Mouse (Mus musculus): ENCODE measurements around the gene Krt25. TPM values are rescaled to one million over a fixed set of nuclear protein-coding genes. Genes with fewer than 3 reads are reported as not detected.

Krt25 gene
- polyA plus RNA-seq (2015; fragmentation: Nextera tagmentation; extraction: Ambion mirVana) = 0.12 and 0.34 TPM in 2 replicates

DNA sequence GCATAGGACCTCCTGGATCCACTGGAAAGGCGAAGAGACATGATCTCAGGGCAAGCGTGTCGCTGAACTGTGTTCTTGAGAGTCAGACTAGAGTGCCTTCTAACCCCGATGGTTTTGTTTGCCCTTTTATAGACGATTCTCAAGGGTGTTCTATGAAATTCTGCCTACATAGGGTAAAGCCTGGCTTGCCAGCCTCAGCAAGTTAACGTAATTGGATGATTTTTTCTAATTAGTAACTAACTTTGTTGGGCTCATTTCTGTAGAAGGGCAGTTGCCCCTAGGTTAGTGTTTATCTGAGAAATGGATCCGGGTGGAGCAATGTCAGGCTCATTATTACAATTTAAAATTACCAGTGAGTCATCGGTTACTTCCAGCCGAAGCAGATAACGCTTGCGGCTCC lies at the start of gene Krt25:
Gene Krt25 (minus strand): TSS at position 101 of the 400 bp plus-strand sequence.
- Histone ChIP-seq H3K4me1 (no peaks in the 10 kb centered on the region), H3K4me2 (no peak within 1 kb of the TSS), H3K9me3 (no peaks in the 10 kb centered on the region), H3K27ac (no peak within 1 kb of the TSS), H3K9ac (no peak within 1 kb of the TSS), H3K27me3 (no peaks in the 10 kb centered on the region), H3K4me3 (no peak within 1 kb of the TSS), H3K36me3 (no peaks in the 10 kb centered on the region)
- WGBS = 86% methylated on average over 11 of the region's 11 CpGs
- no peak for ATAC-seq (ENCODE audit: insufficient number of reproducible peaks, insufficient read depth, low FRiP score, low TSS enrichment, low read depth)

DNA sequence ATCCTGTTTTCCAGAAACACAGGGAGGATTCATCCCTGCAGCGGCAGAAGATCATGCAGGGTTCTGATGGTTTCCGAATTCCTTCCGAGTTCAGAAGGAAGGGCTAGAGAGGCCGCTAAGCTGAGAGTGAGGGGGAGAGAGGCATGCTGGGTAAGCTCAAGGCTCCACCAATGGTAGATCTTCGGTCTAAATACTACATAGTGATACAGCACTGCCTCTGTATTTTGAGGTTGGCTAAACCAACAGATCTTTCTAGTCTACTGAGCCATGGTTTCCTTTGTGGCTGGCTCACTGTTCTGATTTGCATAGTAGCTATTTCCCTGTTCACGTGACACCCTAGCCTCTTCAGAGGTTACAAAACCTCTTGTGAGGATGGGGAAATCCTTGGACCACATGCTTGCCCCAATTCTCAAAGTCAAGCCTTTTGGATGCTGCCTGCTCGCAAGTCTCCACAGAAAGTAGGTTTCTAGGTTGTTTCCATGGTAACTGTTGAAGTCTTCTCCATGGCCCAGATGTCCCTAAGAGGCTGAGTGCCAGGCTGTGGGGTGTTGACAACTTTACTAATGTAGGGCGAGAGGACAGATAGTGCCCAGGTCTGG lies 47.2 kb upstream of the Krt25 start:
- Histone ChIP-seq H3K36me3 (no peaks in the 10 kb centered on the region), H3K4me3 (no peak overlapping the region), H3K27me3 (no peaks in the 10 kb centered on the region; the same call in 1 of the 2 replicates), H3K9ac (no peak overlapping the region), H3K27ac (no peak overlapping the region), H3K4me2 (no peak overlapping the region), H3K9me3 (no peaks in the 10 kb centered on the region), H3K4me1 (no peaks in the 10 kb centered on the region)
- WGBS = 84% methylated on average over 8 of the region's 8 CpGs
- ATAC-seq (ENCODE audit: insufficient number of reproducible peaks, insufficient read depth, low FRiP score, low TSS enrichment, low read depth) = no peak

DNA sequence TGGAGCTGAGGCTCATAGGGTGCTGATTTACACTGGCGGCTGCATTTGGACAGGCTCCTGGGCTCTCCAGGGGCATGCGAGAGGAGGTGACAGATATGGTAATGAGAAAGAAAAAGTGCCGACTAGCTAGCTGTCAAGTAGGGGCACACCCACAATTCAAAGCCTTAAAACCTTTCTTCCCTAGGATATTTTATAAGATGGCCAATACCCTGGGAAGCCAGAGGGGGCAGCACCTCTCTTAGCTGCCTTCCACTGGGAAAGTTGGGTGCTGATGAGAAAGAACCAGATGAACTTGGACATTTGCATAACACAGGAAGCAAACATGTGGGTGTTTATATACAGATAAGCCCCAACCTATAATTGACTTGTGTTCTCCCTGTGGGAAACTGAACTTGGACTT lies 46.5 kb upstream of the Krt25 start:
- H3K27ac ChIP-seq = no peak overlapping the region
- no peak overlapping the region for H3K4me3 ChIP-seq
- no peak for ATAC-seq (ENCODE audit: insufficient number of reproducible peaks, insufficient read depth, low FRiP score, low TSS enrichment, low read depth)
- H3K4me1 ChIP-seq = no peaks in the 10 kb centered on the region
- no peaks in the 10 kb centered on the region for H3K36me3 ChIP-seq
- no peaks in the 10 kb centered on the region for H3K9me3 ChIP-seq
- 18% methylated on average over 3 of the region's 3 CpGs for WGBS
- no peak overlapping the region for H3K9ac ChIP-seq
- H3K4me2 ChIP-seq = no peak overlapping the region
- no peaks in the 10 kb centered on the region; the same call in 1 of the 2 replicates for H3K27me3 ChIP-seq

DNA sequence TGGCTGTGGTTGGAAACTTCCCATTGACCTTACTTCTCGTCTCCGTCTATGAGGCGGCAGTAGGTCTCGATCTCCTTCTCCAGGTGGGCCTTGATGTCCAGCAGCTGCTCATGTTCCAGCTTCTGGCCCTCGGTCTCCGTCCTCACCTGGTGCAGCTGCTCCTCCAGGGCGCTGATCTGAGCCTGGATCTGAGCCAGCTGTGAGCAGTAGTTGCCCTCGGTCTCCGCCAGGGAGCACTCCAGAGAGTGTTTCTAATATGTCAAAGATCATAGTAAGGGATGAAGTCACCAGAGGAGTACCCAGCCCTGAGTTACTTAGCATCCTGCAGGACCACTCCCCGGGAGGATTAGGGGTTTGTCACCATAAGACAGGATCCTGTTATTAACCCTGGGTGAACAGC lies 44.0 kb upstream of the Krt25 start:
- no peak overlapping the region for H3K27ac ChIP-seq
- no peak for ATAC-seq (ENCODE audit: insufficient number of reproducible peaks, insufficient read depth, low FRiP score, low TSS enrichment, low read depth)
- WGBS = 48% methylated on average over 10 of the region's 10 CpGs

DNA sequence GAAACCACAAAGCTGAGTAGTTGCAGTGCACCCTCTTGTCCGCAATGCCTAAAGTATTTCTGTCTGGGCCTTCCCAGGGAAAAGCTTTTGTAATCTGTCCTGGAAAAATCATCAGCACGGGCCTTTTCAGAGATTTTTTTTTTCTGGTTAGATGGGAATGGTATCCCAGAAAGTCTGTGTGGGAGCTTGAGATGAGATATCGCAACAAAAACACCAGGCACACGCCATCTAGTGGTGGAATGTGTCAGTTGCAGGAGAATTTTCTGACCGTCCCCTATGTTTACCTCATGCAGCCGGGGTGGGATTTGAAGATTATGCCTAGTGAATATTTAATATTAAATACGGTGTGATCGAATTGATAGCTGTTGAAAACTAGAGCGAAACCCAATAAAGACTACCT lies 41.7 kb upstream of the Krt25 start:
- ATAC-seq (ENCODE audit: insufficient number of reproducible peaks, insufficient read depth, low FRiP score, low TSS enrichment, low read depth) = no peak
- H3K9ac ChIP-seq = no peak overlapping the region
- H3K27me3 ChIP-seq = no peaks in the 10 kb centered on the region
- H3K4me1 ChIP-seq = no peaks in the 10 kb centered on the region
- 26% methylated on average over 9 of the region's 9 CpGs for WGBS
- H3K36me3 ChIP-seq = no peaks in the 10 kb centered on the region
- H3K9me3 ChIP-seq = no peaks in the 10 kb centered on the region
- no peak overlapping the region for H3K4me2 ChIP-seq
- H3K27ac ChIP-seq = no peak overlapping the region
- H3K4me3 ChIP-seq = no peak overlapping the region

More for the DNA sequence above, 44.0 kb upstream of the Krt25 start:
- H3K36me3 ChIP-seq = no peaks in the 10 kb centered on the region
- no peaks in the 10 kb centered on the region for H3K9me3 ChIP-seq
- H3K4me1 ChIP-seq = no peaks in the 10 kb centered on the region
- no peaks in the 10 kb centered on the region; the same call in 1 of the 2 replicates for H3K27me3 ChIP-seq
- H3K4me3 ChIP-seq = no peak overlapping the region
- H3K9ac ChIP-seq = no peak overlapping the region
- H3K4me2 ChIP-seq = no peak overlapping the region

DNA sequence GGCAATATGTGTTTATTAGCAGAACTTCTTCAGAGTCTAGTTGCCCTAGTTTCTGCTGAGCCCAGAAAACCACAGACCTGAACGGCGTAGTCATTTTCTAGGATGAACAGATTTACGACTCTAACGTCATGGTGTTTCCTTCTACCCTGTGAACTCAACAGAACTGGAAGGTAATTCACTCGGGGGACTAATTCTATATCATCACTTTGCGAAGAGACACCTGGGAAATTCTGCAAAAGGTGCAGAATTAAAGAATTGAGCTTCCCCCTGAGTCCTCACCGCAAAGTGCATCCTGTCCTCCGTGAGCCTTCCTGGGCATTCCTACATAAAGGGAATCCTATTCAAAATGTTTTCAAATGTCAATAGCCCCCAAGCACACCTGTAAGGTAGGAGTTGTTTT lies 38.7 kb upstream of the Krt25 start:
- 88% methylated on average over 8 of the region's 8 CpGs for WGBS
- no peak overlapping the region for H3K9ac ChIP-seq
- no peak overlapping the region for H3K4me3 ChIP-seq
- H3K27ac ChIP-seq = no peak overlapping the region
- no peaks in the 10 kb centered on the region for H3K9me3 ChIP-seq
- no peaks in the 10 kb centered on the region for H3K27me3 ChIP-seq
- H3K4me1 ChIP-seq = no peaks in the 10 kb centered on the region
- no peak for ATAC-seq (ENCODE audit: insufficient number of reproducible peaks, insufficient read depth, low FRiP score, low TSS enrichment, low read depth)
- H3K4me2 ChIP-seq = no peak overlapping the region
- no peaks in the 10 kb centered on the region for H3K36me3 ChIP-seq

DNA sequence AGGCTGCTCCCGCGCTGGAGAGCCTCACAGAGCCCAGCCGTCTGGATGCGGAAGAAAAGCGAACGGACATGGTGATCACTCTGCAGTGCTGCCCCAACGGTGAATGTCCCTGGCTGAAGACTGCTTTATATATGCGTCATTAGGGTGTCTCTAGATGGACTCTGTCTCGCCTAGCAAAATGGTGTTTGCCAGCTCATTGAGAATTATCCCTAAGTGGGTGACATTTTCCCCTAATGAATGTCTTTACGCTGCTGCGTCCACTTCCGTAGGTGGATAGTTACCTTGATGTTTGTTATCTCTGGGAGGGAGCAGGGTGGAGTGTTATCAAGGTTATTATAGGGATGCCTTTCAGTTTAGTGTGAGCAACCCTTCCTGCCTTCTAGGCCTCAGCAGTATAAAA lies 28.3 kb upstream of the Krt25 start, which contains the start of gene Krt27:
Gene Krt27 (minus strand): TSS at position 101 of the 400 bp plus-strand sequence.
- no peak within 1 kb of the TSS for H3K4me2 ChIP-seq
- no peaks in the 10 kb centered on the region for H3K4me1 ChIP-seq
- H3K27ac ChIP-seq = no peak within 1 kb of the TSS
- 79% methylated on average over 12 of the region's 12 CpGs for WGBS
- no peaks in the 10 kb centered on the region for H3K27me3 ChIP-seq
- H3K9me3 ChIP-seq = no peaks in the 10 kb centered on the region
- H3K36me3 ChIP-seq = no peaks in the 10 kb centered on the region
- H3K9ac ChIP-seq = no peak within 1 kb of the TSS
- H3K4me3 ChIP-seq = no peak within 1 kb of the TSS
- no peak for ATAC-seq (ENCODE audit: insufficient number of reproducible peaks, insufficient read depth, low FRiP score, low TSS enrichment, low read depth)

DNA sequence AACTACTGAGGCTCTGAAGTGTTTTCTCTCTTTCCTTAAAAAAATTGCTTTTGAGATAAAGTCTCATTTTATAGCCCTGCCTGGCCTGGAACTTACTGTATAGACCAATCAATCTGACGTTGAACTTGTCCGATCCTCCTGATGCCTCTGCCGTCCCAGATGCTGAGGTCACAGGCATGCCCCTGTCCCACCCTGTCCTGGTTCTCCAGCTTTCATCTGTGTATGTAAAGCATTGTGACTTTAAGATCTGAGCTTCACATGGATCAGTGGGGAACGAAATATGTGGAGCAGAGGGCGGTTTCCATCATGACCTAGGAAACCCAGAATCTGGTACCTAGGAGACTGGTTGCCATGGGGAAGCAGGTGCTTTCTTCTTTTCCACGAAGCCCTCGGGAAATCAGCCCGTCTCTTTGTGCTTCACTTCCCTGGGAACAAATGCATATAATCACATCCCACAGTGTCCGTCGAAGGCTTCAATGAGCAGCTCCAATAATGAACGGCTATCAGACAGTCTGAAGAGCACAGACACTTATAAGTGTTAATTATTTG lies 16.6 kb upstream of the Krt25 start:
- Histone ChIP-seq H3K27me3 (no peaks in the 10 kb centered on the region), H3K9me3 (no peaks in the 10 kb centered on the region), H3K27ac (no peak overlapping the region), H3K9ac (no peak overlapping the region), H3K4me3 (no peak overlapping the region), H3K4me1 (no peaks in the 10 kb centered on the region), H3K36me3 (no peaks in the 10 kb centered on the region), H3K4me2 (no peak overlapping the region)
- 81% methylated on average over 11 of the region's 11 CpGs for WGBS
- no peak for ATAC-seq (ENCODE audit: insufficient number of reproducible peaks, insufficient read depth, low FRiP score, low TSS enrichment, low read depth)

DNA sequence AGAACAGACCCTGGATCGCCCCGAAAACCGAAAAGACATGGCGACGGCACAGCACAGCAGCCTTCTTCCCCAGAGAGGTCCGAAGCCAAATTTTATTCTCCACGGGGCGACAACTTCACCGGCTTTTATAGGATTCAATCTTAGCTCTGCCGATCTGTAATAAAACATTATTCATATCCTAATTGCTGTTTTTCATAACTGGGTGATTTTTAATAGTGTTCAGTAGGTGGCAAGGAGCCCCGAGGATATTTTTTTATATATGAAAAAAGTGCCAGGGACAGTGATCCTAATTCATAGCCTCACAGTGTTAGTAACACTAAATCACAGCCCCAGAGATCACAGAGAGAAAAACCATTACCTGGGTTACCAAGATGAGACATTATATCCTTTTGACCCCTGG lies 15.1 kb upstream of the Krt25 start, which contains the start of gene Krt26:
Gene Krt26 (minus strand): TSS at position 101 of the 400 bp plus-strand sequence.
- no peaks in the 10 kb centered on the region for H3K36me3 ChIP-seq
- 94% methylated on average over 11 of the region's 11 CpGs for WGBS
- no peaks in the 10 kb centered on the region for H3K4me1 ChIP-seq
- ATAC-seq (ENCODE audit: insufficient number of reproducible peaks, insufficient read depth, low FRiP score, low TSS enrichment, low read depth) = no peak
- no peaks in the 10 kb centered on the region for H3K27me3 ChIP-seq
- H3K9ac ChIP-seq = no peak within 1 kb of the TSS
- no peaks in the 10 kb centered on the region for H3K9me3 ChIP-seq
- H3K4me2 ChIP-seq = no peak within 1 kb of the TSS
- H3K4me3 ChIP-seq = no peak within 1 kb of the TSS
- H3K27ac ChIP-seq = no peak within 1 kb of the TSS

DNA sequence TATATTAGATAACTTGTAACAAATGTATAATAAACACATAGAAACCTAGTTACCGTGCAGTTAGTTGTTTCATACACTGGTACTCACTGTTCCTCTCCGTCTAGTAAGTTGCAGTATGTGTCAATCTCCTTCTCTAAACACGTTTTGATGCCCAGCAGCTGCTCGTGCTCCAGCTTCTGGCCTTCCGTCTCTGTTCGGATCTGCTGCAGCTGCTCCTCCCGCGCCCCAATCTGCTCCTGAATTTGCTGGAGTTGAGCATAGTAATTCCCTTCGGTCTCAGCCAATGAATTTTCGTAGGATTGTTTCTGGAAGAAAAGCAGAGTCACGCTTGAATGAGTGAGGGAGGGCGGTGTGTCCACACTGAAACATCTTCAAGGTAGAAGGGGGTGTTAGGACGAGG lies 10.7 kb upstream of the Krt25 start:
- H3K27ac ChIP-seq = no peak overlapping the region
- no peak for ATAC-seq (ENCODE audit: insufficient number of reproducible peaks, insufficient read depth, low FRiP score, low TSS enrichment, low read depth)
- no peaks in the 10 kb centered on the region for H3K9me3 ChIP-seq
- H3K9ac ChIP-seq = no peak overlapping the region
- H3K4me1 ChIP-seq = no peaks in the 10 kb centered on the region
- H3K4me3 ChIP-seq = no peak overlapping the region
- H3K4me2 ChIP-seq = no peak overlapping the region
- H3K27me3 ChIP-seq = no peaks in the 10 kb centered on the region
- no peaks in the 10 kb centered on the region for H3K36me3 ChIP-seq
- WGBS = 70% methylated on average over 13 of the region's 13 CpGs

DNA sequence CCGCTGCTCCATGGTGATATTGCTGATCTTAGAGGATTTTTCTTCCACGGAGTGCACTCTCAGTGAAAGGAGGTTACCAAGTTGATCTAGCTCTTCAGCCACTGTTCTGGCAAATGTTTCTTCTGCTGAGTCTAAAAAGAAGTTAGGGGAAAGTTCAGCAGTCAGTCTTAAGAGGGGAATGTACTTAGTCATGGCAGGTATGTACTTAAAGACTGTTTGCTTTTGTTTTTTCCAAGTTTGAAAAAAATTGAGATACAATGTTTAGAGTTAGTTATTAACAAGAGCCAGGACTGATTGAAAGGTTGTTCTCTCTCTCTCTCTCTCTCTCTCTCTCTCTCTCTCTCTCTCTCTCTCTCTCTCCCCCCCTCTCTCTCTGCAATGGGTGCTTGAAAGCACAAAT lies 6.9 kb upstream of the Krt25 start:
- Histone ChIP-seq H3K27ac (no peak overlapping the region), H3K9me3 (no peaks in the 10 kb centered on the region), H3K4me2 (no peak overlapping the region), H3K9ac (no peak overlapping the region), H3K4me3 (no peak overlapping the region), H3K36me3 (no peaks in the 10 kb centered on the region), H3K27me3 (no peaks in the 10 kb centered on the region), H3K4me1 (no peaks in the 10 kb centered on the region)
- 68% methylated on average over 2 of the region's 2 CpGs for WGBS
- ATAC-seq (ENCODE audit: insufficient number of reproducible peaks, insufficient read depth, low FRiP score, low TSS enrichment, low read depth) = no peak

DNA sequence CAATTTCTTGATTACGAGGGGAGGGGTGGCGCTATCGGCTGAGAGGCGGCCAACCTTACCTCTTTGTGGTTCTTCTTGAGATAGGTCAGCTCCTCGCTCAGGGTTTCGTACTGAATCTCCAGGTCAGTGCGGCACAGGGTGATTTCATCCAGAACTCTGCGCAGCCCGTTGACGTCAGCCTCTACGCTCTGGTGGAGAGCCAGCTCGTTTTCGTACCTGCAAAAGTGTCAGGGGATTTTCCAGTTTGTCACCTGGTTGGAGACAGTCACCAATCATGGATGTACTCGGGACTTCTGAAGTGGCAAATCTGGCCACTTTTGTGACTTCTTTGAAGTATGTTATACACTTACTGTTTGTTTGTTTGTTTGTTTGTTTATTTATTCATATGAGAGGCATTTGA lies 1.7 kb downstream of the Krt25 start:
- no peak overlapping the region for H3K4me3 ChIP-seq
- WGBS = 87% methylated on average over 14 of the region's 14 CpGs

More for the DNA sequence above, 1.7 kb downstream of the Krt25 start:
- Histone ChIP-seq H3K4me1 (no peaks in the 10 kb centered on the region), H3K4me2 (no peak overlapping the region), H3K27me3 (no peaks in the 10 kb centered on the region), H3K9me3 (no peaks in the 10 kb centered on the region), H3K36me3 (no peaks in the 10 kb centered on the region), H3K27ac (no peak overlapping the region), H3K9ac (no peak overlapping the region)
- ATAC-seq (ENCODE audit: insufficient number of reproducible peaks, insufficient read depth, low FRiP score, low TSS enrichment, low read depth) = no peak
